Mouse (Mus musculus) frontal cortex, adult 2 months (tissue): ENCODE measurements around the gene Wwc1. TPM values are rescaled to one million over a fixed set of nuclear protein-coding genes. Genes with fewer than 3 reads are reported as not detected.

ENCODE experiments used
- DNase-seq, 2 experiments: peaks; one replicate each; pipeline ENCODE4 v3.0.0; 2022; ENCODE audit warnings: low spot score in 1 of 2; ENCODE audit errors: extremely low spot score in 1 of 2
- polyA plus RNA-seq: library from polyadenylated mRNA; depleted of rRNA; stranded (reverse); fragments of >200 nt; gene quantifications from 2 replicates; pipeline ENCODE4 v1.2.3, GENCODE M21; 2012; rRNA removed

Gene Wwc1
- 66.6 and 79.1 TPM in 2 replicates for polyA plus RNA-seq

GRCm38 (mm10) chr11:35980411-35980917, at the start of gene Wwc1:
TSS of gene Wwc1 (minus strand) at chr11:35980527.
- peak in 1 of 2 experiments; percentile 78 for DNase-seq

DNA sequence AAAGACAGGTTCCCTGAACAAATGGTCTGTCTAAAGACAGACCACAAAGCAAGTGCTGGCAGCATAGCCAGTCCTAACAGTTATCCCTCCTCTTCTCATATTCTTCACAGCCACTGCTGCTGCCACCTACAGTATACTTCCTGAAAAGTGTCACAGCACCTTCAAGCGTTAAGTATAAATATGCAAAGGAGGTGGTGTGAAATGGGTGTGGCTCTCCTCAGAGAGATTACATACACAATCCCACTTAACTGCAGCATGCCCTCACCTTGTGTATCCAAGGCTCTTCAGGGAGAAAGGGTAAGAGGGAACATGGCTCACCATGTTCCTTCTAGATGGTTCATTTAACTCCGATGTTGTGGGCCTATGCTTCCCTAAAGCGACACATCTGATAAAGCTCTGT, 39.7 kb upstream of the Wwc1 start:
- DNase-seq = no peak

DNA sequence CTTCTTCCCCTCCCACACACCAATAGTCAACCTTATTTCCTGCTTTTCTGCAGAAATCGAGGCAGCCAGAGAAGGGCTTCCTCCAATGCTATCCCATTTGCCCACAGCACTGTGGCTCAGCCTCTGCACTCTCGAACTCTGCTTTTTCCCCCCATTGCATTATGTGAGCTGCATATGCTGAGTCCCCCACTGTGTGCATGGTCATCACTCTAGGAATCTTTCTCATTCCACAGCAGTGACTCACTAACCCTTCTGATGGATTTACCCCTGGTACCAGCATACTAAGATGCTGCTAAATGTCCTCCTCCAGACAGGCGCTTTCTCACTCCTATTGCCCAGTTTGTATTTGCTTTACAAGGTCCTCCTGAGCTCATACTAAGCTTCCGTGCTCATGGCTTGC, 32.9 kb upstream of the Wwc1 start:
- no peak for DNase-seq

DNA sequence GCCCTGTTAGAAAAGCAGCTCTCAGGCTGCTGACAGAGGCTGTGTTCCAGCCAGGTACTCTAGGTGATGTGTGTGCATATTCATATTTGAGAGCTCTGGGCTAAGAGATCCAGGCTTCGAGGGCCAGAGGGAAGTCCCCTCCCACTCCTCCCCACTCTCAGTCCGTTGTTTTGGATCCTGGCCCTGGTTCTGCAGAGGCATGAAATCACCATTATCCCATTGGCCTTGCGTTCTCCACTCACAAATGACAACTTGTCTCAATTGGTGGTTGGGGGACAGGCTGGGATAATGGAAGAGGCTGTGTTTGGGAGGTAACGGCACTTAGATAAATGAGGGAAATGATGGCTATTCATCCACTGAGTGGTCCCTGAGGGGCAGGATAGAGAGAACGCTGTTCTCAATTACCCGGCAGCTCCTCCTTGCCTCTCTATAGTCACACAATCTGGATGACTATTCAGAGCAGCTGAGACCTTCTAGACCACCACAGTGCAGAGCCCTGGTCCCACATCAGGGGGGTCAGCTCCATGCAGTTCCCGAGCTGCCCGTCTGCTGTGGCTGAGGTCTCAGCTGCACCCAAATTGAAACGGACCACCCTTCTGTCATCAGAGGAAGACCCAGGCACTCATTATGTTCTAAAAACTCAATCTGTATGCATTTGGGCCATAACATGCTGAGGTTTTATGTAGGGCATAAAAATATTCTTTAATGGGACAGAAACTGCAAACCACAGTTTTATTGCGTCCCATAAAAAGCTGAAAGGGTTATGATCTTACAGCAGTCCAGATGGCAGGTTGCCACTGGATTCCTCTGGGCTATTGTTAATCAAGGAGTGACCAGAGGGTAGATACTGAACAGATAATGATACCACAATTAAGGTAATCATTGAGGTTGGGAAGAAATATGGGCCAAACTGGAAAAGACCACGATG, 29.2 kb upstream of the Wwc1 start:
- DNase-seq = no peak

DNA sequence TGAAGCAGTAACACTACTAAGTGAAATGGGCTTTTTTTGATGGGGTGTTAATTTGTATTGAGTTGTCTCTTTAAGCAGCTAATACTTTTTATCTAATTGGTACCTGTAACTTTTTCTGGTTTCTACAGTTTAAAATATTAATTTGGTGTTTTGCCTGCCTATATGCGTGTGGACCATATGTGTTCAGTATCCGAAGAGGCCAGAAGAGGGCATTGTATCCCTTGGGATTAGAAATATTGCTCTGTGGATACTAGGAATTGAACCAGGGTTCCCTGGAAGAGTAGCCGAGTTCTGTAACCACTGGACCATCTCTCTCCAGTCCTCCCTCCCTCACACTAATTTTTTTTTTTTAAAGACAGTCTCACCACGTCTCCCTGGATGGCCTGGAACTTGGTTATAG, 22.6 kb upstream of the Wwc1 start:
- DNase-seq = no peak

DNA sequence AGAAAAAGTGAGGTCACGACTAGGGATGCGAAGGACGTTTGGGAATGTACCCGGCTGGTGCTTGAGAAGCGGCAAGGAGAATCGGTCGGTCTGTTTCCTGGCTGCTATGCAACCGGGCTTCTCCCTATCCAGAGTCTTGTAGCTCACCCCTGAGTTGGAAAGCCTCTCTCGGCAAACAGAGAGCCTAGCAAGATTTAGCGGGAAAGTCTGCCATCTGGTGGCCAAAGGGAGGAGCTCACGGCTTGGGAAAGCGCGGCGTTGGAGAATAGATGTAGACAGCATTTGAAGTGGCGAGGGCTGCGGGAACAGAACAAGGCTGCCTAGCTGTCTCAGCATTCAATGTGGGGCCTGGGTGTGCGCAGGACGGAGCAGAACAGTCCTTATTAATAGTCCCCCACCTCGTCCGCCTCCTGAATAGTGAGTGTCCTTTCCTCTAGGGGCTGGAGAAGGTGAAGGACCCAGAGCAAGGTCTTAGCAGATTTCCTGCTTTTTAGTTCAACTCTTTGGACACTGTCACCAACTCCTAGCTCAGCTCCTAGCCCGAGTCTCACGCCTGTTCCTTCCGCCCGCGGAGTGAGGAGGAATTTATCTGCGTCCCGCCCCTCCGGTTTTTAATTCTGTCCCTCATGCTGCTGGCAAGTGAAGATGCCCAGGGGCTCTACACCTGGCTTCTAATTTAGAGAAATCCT, 21.1 kb upstream of the Wwc1 start:
- peak; percentile 82 to 98 for DNase-seq

DNA sequence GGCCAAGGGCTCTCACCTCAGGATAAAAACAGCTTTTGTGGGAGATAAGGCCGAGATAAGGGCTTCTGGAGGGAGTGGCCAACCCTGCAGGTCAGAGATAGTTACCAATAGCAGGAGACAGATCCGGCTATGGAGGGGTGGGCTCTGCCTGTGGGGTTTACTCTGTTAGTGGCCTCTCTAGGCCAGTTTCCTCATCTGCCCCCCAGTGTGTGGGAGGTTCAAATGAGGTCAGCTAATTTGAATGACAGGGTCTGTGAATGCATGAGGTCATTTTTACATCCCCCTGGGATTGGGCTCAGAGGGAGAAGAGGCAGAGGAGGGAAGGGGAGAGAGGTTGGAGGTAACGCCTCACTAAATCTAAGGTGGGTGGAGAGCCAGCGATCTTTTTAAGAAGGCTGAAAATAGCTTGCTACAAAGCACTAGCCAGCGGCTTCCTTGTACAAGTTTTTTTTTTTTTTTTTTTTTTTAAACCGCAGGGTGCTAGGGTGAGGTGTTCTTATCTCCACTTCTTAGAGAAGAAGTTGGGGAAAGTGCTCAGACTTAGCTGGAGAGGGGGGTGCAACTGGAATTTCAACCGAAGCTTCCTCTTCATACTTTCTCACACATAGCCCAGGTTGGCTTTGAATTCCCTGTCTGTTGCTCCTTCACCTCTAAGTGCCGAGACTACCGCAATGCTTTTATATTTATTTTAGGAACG, 20.4 kb upstream of the Wwc1 start:
- no peak for DNase-seq

- DNase-seq = no peak
Observed at GRCm38 (mm10) chr11:36000038-36000437, 19.7 kb upstream of the Wwc1 start.

- DNase-seq = no peak
Observed at GRCm38 (mm10) chr11:35998048-35998447, 17.7 kb upstream of the Wwc1 start.

- DNase-seq = no peak
Observed at GRCm38 (mm10) chr11:35995310-35995709, 15.0 kb upstream of the Wwc1 start.

DNA sequence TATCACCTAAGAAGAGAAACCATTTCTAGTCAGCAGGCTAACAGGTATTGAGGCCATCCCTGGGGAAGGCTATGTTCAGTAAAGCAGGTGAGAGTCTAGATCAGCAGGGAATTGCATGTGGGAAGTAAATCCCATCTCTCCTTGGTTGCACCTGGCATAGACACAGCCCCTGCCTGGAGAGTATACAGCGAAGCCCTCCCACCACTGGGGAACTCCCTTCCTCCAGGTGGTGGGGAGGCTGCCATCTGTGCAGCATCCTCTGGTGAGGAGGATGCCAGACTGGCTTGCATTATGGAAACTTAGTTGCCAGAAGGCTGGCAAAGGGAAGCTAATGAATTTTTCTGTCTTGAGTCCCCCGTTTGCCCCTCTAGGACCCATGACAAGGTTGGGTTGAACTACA, 11.5 kb upstream of the Wwc1 start:
- DNase-seq = peak in 1 of 2 experiments; percentile 72

DNA sequence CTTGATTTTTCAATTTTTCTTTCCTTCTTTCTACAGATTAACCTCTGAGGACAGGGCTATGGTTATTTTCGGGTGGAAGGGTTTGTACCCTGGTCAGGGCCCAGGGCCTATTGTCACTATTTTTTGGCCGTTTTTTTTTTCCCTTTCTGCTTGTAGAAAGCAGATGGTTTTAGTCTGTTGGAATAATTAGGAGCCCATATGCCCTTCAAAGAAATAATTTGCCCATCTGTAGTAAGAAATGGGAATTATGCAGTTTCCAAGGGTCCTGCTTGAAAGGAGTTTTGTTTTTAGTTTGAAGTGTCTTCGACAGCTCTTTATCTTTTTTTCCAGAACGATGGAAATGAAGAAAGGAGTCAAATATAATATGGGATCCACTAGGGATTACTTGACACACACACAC, 9.6 kb upstream of the Wwc1 start:
- no peak for DNase-seq

DNA sequence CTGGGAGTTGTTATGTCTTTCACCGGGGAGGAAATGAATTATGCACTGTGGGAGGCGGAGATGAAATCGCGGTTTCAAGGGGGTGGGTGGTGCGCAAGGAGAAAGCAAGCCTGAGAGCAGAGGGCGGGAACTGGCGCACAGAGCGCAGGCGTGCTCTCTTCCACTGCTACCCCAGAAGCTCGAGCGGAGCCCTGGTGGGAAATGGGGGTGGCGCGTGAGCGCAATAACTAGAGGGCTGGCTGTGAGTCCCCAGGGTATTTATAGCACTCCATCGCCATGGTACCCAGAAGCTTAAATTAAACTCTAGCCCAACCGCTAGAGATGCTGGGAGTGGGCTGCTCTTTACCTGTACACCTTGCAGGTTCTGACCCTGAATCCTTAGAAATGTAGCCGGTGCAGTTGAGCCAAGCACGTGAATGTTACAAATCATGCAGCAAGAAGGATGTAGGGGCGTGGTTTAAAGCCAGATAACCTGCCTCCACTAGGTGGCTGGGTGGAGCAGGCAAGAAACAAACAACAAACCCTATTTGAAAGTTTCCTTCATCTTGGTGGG, 5.6 kb upstream of the Wwc1 start:
- DNase-seq = peak; percentile 88 to 94

DNA sequence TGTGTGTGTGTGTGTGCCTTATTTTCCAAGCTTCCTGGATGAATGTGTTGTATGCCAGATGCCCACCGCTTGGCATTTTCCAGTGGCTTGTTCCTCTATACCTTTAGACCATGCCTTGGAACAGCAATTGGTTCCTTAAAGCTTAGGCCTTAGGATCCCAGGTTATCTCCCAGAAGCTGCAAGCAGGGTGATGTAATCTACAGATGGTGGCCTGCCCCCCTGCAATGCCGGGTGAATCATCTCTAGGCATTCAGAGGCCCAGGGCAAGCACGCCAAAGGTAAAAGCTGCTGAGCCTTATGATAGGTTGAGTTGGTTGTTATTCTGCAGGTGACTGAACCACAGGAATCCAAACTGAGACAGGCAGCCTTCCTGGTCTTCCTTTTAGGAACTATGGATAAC, 2.4 kb upstream of the Wwc1 start:
- DNase-seq = no peak

GRCm38 (mm10) chr11:35979733-35980410, 455 bp downstream of the Wwc1 start:
- no peak for DNase-seq

DNA sequence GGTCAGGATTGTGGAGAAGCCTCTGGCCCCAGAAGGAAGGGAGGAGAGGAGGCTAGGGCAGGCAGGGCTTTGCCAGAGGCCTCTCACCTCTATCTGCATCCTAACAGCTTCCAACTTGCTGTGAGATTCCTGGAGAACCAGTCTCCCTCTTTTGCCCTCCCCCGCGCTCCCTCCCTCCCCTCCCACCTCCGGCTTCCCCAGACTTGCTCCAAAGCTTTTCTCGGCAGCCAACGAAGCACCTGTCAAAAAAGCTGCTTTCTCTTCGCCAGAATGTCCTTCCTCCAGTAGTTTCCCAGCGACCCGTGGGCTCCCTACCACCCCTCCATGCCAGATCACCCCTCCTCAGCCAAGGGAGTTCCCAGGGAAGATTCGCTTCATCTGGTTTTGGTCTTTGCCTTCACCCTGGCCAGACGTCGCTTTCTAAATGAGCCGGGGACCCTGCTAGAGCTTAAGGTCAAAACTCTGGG, 1.0 kb downstream of the Wwc1 start:
- DNase-seq = peak in 1 of 2 experiments; percentile 50

DNA sequence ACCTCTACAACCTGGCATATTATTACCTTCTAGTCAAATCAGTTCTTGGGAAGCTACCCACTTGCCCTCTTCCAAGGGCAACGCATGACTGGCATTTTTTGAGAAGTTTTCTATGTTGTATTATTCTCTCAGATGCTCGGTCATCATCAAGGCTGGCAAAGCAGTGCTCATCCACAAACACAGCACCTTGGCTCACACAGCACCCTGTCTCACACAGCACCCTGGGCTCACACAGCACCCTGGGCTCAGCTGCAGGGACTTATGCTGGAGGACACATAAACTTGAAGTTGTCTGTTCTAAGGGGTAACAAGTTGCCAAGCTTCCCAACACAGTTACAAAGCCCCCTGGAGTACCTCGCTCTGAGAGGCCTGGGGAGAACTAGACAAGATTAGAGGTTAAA, 2.5 kb downstream of the Wwc1 start:
- no peak for DNase-seq

GRCm38 (mm10) chr11:35977096-35977495, 3.2 kb downstream of the Wwc1 start:
- DNase-seq = no peak

DNA sequence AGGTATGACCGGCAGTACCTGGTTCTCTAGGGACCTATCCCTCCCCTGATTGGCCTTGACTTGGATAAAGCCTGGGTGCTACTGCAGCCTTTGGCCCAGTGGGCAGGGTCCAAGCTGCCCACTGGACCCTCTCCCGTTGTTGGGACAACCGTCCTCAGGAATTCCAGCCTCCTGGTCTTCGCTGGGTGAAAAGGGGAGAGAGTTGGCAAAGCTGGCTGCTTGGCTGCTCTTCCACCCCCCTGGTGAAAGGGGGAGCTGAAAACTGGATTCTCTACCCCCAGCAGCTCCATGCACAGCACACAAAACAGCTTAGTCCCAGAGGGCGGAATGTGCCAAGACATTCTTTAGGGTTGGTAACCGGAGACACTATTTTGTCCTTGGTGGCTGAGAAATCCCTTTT, 3.8 kb downstream of the Wwc1 start:
- peak in 1 of 2 experiments; percentile 37 for DNase-seq
